Mouse (Mus musculus): ENCODE measurements at regions not wholly inside any gene's neighbourhood (a gene's known extent, or its start where the extent isn't known, plus 50 kb on each side); places are given as distances from the start of the nearest gene placed in this dataset.

DNA sequence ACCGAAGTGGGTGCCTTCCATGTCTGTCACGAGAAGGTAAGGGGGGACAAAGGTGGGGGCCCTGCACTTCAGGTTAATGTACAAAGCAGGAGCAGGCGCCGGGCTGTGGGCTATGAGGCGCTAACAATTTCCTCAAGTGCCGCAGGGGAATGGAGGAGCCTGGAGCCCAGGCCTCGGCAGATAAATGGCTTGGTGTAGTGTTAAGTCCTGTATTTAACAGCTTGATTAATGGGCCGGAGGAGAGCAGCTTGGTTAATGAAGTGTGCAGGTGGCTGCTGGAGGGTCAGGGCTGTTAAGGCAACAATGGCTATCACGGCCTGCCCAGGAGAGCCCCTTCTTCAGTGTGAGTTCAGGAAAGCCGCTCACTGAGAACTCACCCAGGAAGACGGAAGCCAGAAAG lies 72.0 kb upstream of the Twist2 start:
- TF ChIP-seq POLR2A (IDR thresholded peaks at IDR 0.05; ENCODE audit: insufficient read depth, low read depth, low read length) (no peak), CTCF (IDR thresholded peaks at IDR 0.05) (no peak)
